Mouse (Mus musculus): ENCODE measurements around the gene Gm5849. TPM values are rescaled to one million over a fixed set of nuclear protein-coding genes. Genes with fewer than 3 reads are reported as not detected.
"Not testable (repeated sequence)": the region's sequence is repeated elsewhere in the genome, so short reads cannot be mapped to it uniquely, and the experiment has no call there.

The Gm5849 gene
- not detected in 2 replicates for polyA plus RNA-seq (2015; fragmentation: Nextera tagmentation; extraction: Ambion mirVana)

- not testable (repeated sequence) for ATAC-seq; H3K27me3 ChIP-seq; H3K36me3 ChIP-seq; H3K4me2 ChIP-seq (replicated peaks); H3K27ac ChIP-seq; H3K4me1 ChIP-seq (replicated peaks); H3K9ac ChIP-seq (replicated peaks); H3K4me3 ChIP-seq (replicated peaks); H3K9me3 ChIP-seq
- 90% methylated on average over 1 of the region's 1 CpGs for WGBS
Measured at GRCm38 (mm10) chr3:90777776-90778175, at the start of gene Gm5849. TSS of gene Gm5849 (minus strand) at chr3:90777876.

- Histone ChIP-seq H3K4me2 (replicated peaks) (no peak overlapping the region), H3K27me3 (no peaks in the 10 kb centered on the region), H3K36me3 (no peaks in the 10 kb centered on the region), H3K4me3 (replicated peaks) (no peak overlapping the region), H3K9ac (replicated peaks) (no peak overlapping the region), H3K4me1 (replicated peaks) (no peaks in the 10 kb centered on the region), H3K27ac (no peak overlapping the region), H3K9me3 (no peaks in the 10 kb centered on the region; the same call in none of the 2 replicates)
- 98% methylated on average over 1 of the region's 1 CpGs for WGBS
- ATAC-seq, result no peak
Measured at GRCm38 (mm10) chr3:90749658-90750057, 28.0 kb downstream of the Gm5849 start.

DNA sequence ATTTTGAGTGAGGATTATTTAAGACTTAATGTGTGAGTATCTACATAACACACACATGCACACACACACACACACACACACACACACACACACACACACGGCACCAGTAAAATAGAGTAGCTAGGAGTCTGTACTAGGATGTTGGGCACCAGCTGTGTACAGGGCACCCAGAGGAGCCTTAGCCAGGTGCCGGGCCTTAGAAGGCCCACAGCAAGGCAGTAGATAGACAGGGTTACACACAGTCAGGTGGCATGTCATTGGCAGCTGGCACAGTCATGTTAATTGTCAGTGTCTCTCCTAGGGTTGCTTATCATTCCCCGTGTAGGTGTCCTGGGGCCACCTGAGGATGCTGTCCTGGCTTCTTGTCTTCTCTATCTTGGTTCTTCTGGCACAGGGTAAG lies 51.1 kb downstream of the Gm5849 start, which contains the start of gene Pglyrp4:
Gene Pglyrp4, plus strand, starts transcription at position 301 of the 400 bp plus-strand sequence.
- no peaks in the 10 kb centered on the region for H3K36me3 ChIP-seq
- ATAC-seq, result no peak
- H3K27me3 ChIP-seq, result no peaks in the 10 kb centered on the region
- no peaks in the 10 kb centered on the region for H3K9me3 ChIP-seq
- no peak within 1 kb of the TSS for H3K4me2 ChIP-seq (replicated peaks)
- no peak within 1 kb of the TSS for H3K4me3 ChIP-seq (replicated peaks)
- H3K27ac ChIP-seq, result no peak within 1 kb of the TSS
- no peak within 1 kb of the TSS for H3K9ac ChIP-seq (replicated peaks)
- H3K4me1 ChIP-seq (replicated peaks), result no peaks in the 10 kb centered on the region
- 94% methylated on average over 3 of the region's 3 CpGs for WGBS

Other genes with a start within 250 kb of the Gm5849 start
- gene S100a16, start 240.6 kb downstream of the Gm5849 start, polyA plus RNA-seq (2015; fragmentation: Nextera tagmentation; extraction: Ambion mirVana), result 33.7 and 39.5 TPM in 2 replicates
- gene S100a3, start 217.3 kb downstream of the Gm5849 start, polyA plus RNA-seq (2015; fragmentation: Nextera tagmentation; extraction: Ambion mirVana), result not detected in 2 replicates
- gene S100a2, start 187.6 kb downstream of the Gm5849 start, polyA plus RNA-seq (2015; fragmentation: Nextera tagmentation; extraction: Ambion mirVana), result not detected in 2 replicates
- not detected in 2 replicates for gene Gm42674, start 176.0 kb downstream of the Gm5849 start, polyA plus RNA-seq (2015; fragmentation: Nextera tagmentation; extraction: Ambion mirVana)
- gene S100a4, start 174.1 kb downstream of the Gm5849 start, polyA plus RNA-seq (2015; fragmentation: Nextera tagmentation; extraction: Ambion mirVana), result 0.83 and 1.1 TPM in 2 replicates
- not detected in 2 replicates for gene S100a5, start 169.4 kb downstream of the Gm5849 start, polyA plus RNA-seq (2015; fragmentation: Nextera tagmentation; extraction: Ambion mirVana)
- 19.7 and 25.0 TPM in 2 replicates for gene S100a6, start 165.0 kb downstream of the Gm5849 start, polyA plus RNA-seq (2015; fragmentation: Nextera tagmentation; extraction: Ambion mirVana)
- gene S100a7a, start 123.9 kb downstream of the Gm5849 start, polyA plus RNA-seq (2015; fragmentation: Nextera tagmentation; extraction: Ambion mirVana), result not detected in 2 replicates
- gene S100a8, start 108.9 kb downstream of the Gm5849 start, polyA plus RNA-seq (2015; fragmentation: Nextera tagmentation; extraction: Ambion mirVana), result 2.8 and 4.7 TPM in 2 replicates
- gene S100a9, start 82.2 kb downstream of the Gm5849 start, polyA plus RNA-seq (2015; fragmentation: Nextera tagmentation; extraction: Ambion mirVana), result 2.4 and 2.7 TPM in 2 replicates
- gene Pglyrp4, start 51.0 kb downstream of the Gm5849 start, polyA plus RNA-seq (2015; fragmentation: Nextera tagmentation; extraction: Ambion mirVana), result not detected in 2 replicates

Measured in midbrain, embryonic 13.5 days (tissue).